Mouse (Mus musculus): ENCODE measurements around the gene Glipr2.
A peak's percentile ranks its signal among the peaks of the same experiment; 100 is the strongest.

Gene Glipr2

DNA sequence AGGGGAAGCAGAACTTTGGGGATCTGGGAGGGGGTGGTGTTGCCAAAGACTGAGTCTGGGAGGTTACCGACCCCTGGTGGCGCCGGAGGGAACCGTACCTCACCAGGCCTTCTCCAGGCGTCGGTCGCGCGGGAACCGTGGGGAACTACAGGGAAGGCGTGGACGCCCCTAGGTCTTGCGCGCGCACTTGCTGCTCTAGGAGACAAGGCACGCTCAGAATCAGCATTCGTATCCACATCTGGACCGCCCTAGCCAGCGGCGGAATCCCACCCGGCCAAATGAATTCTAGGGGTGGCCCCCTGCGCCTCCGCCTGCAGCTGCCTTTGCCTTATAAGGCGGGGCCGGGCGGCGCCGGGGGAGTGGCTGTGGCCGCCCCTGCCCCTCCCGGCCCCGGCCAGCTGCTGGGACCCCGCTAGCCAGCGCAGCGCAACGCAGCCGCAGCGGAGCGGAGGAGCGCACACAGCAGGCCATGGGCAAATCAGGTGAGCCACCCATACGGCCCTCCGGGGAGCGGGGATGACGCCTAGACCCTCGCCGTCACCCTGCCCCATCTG lies at the start of gene Glipr2:
Gene Glipr2, plus strand, starts transcription at position 110 of the 554 bp plus-strand sequence.
- peak; percentile 78 for DNase-seq (ENCODE audit: low spot score)

DNA sequence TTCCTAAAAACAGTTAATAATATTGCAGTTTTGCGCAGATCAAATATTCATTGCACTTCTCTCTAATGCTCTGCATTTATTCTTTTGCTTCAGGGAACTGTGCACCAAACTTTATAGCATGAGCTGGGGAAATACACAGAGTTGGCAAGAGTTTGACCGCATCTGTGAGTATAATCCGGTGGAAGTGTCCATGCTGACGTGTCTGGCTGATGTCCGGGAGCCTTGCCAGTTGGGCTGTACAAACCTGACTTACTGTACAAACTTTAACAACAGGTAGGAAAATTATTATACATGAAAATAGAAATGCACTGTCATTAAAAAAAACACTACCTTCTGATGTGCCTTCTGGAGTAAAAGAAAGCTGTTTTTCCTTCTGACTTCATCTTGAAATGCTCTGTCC lies 39.0 kb upstream of the Glipr2 start:
- DNase-seq (ENCODE audit: low spot score): no peak

DNA sequence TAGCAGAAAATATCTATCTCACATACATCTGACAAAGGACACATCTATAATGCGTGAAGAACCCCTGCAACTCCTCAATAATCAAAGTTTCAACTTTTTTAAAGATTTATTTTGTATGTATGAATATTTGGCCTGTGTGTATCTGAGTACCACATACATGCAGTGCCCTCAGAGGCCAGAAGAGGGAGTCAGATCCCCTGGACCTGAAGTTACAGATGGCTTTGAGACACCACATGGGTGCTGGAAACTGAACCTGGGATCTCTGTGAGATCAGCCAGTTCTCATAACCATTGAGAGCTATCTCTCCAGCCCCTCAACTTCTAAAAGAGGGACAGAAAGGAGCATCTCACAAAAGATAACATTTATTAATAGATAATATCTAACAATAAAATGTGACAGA lies 36.6 kb upstream of the Glipr2 start:
- no peak for DNase-seq (ENCODE audit: low spot score)

DNA sequence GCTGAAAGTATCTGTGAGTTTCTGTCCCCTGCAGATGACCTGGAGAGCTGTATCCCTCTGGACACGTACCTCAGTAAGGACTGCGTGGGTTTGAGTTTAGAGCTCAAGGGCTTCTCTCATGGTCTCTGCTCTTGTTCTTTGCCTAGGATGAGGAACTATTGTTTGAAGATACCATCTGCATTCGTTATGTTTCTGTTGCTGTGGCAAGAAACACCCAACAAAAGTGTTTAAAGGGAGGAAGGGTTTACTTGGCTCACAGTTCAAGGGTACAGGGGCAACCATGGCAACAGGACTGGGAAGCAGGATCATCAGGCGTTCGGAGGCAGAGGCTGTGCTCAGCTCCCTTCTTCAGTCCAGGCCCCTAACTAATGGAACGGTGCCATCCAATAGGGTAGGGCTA lies 32.1 kb upstream of the Glipr2 start:
- no peak for DNase-seq (ENCODE audit: low spot score)

DNA sequence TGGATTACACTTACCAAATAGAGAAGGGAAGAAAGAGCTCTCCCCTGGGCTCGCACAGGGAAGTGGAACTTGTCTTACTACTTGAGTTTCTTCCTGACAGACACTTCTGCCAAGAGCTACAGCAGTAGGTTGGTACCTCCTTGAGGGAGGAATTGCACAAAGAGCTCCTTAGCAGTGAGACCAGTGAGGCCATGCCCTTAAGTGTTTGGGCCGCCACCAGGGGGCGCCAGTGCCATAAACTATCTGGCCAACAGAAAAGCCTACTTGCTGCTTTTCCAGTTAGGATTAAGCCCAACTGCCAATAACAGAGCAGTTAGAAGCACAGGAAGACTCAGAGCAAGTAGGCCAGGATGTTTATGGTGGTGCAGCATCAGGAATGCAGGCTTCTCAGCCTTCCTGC lies 31.4 kb upstream of the Glipr2 start:
- DNase-seq (ENCODE audit: low spot score): peak; percentile 84

DNA sequence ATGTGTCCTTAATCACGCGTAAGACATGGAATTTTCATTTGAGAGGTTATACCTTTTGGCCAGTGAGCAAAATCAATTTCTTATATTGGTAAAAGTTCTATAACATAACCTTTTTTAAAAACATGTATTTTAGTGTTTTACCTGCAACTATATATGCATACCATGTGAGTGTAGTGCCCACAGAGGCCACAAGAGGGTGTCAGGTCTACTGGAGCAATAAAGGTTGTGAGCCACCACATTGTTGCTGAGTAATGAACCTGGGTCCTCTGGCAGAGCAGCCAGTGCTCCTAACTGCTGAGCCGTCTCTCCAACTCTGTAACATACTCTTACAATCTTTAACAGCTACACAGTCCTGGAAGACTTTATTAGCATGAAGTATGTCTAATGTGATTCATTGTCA lies 29.4 kb upstream of the Glipr2 start:
- no peak for DNase-seq (ENCODE audit: low spot score)

DNA sequence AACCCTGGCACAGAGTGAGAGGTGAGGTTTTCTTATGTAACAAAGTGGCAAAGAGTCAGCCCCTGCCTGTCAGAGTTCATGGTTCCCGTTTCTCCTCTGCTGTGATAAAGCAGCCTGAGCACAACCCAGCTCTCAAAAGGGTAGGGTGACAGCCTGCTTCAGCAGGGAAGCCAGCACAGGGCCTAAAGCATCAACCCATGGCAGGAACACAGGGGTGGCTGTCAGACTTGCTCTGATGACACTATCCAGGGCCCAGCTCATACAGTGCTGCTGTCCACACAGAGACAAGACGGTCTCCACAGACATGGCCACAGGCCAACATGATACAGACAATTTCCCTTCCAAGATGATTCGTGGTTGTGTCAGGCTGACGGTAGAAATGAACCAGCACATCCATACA lies 25.3 kb upstream of the Glipr2 start:
- no peak for DNase-seq (ENCODE audit: low spot score)

DNA sequence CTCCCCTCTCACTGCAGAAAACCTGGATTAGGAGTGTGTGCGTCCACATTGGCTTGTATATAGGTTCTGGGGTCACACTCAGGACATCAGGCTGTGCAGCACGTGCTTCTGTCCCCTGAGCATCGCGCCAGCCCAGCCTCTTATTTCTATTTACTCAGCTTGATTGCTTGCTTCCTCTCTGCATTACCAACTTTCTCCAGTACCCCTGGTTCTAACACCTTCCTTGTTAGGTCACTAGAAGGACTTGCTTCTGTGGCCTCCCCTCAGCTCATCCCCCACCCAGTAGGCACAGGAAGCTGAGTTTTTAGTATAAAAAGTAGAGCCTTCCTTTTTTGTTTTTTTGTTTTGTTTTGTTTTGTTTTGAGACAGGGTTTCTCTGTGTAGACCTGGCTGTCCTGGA lies 21.0 kb upstream of the Glipr2 start:
- DNase-seq (ENCODE audit: low spot score): no peak

DNA sequence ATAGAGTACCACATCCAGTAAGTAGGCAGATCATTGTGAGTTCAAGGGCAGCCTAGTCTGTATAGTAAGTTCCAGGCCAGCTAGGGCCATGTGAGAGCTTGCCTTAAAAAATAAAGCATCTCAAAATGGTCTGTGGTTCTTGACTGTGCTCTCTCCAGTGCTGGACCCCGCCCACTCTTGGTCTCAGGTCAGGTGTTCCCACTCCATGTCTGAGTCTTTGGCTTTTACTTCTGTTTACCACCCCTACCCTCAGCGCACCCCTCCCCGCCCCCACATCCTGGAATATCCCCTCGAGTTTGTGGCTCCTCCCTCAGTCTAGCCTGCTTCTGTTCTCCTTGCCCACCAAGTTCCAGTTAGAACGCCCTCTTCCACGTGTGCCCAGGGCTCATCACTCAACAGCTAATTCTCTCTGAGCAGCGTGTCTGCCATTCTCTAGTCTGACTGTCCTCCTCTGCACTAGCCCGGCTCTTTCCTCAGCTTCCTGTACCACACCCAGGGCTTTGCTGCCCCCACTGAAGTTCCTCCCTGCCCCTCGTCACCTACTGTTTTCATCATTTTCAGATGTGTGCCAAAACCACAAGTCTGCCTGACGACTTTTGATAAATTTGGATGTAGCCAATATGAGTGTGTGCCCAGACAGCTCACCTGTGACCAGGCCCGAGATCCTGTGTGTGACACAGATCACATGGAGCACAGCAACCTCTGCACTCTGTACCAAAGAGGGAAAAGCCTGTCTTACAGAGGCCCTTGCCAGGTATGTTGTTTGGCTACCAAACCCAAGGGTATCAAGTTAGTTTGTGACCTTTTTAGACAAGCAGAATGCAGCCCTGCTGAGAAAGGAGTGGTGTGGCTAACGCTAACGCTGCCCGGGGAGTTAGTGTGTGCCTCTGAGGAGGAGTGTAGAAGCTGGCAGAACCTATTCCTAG lies 20.2 kb upstream of the Glipr2 start:
- no peak for DNase-seq (ENCODE audit: low spot score)

DNA sequence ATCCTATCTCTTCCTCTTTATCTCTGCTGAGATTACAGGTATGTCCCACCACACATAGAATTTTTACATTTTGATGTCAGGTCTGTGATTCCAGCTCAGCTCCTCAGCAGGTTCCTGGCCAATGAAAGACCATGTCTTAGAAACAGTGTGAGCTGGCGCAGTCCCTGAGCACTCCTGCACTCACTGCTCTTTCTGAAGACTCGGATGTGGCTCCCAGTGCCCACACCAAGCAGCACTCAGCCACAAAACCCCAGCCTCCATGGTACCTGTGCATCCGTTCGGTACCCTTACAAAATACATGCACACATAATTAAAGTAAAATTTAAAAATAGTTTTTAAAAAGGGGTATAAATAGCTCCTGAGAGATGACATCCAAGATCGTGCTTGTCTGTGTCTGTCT lies 15.9 kb upstream of the Glipr2 start:
- DNase-seq (ENCODE audit: low spot score): no peak

DNA sequence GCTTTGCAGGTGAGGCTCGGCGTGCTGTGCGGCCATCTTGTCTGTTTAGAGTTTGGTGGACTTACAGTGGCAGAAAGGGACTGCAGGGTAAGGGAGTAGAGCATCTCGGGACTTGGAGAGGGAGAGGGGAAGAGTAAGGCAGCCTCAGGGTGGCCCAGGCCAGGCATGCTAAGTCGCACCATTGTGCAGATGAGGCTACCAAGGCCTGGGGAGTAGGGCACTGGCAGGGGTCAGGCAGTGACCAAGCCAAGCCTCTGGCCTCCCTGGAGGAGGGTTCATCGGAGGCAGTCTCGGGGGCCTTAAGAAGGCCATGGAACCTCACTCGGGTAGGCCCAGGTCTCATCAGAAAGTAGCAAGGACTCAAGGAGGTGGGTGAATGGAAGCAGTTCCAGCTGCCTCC lies 14.8 kb upstream of the Glipr2 start:
- DNase-seq (ENCODE audit: low spot score): no peak

DNA sequence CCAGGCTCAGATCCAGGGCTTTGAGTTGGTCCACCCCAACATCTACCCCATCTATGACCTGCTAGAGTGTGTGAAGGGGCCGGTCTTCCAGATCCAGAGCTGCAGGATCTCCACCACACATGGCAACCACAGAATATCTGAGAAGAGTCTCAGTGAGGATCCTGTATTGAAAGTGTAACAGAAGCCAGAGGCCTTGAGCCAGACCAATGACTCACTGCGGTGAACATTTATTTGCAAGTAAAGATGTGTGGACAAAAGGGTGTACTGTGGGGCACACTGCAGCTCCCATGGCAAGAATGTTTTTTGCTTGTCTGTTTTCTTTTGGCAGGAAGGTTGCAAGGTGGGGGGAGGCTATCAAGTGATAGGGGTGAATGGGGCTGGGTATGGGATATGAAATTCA lies 9.6 kb upstream of the Glipr2 start:
- no peak for DNase-seq (ENCODE audit: low spot score)

DNA sequence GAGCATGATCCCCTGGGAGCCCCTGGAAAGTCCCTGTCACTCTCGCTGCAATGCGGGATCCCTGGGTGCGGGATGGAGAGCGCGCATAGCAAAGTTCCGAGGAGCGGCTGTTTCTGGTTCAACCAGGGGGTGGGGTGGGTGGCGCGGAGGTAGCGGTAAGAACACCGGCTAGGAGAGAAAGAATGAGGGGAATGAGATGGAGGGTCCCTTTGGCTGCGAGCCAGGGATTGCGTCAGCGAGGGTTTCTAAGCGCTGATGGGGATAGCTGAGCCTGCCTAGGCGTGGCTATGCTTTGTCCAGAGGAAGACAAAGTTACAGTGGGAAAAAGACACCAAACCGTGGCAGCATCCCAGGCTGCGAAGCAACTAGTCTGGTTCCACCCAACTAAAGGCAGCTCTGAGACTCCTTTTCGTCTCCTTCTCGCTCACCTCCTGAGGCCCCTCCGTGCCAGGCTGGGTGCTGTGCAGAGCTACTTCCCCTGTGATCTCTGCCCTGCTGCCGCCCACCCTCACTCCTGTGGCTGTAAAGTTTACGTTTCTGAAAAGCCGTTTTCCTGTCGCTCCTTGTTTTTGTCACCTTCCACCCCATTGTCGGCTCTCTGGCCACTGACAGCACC lies 753 bp downstream of the Glipr2 start:
- peak; percentile 37 for DNase-seq (ENCODE audit: low spot score)

DNA sequence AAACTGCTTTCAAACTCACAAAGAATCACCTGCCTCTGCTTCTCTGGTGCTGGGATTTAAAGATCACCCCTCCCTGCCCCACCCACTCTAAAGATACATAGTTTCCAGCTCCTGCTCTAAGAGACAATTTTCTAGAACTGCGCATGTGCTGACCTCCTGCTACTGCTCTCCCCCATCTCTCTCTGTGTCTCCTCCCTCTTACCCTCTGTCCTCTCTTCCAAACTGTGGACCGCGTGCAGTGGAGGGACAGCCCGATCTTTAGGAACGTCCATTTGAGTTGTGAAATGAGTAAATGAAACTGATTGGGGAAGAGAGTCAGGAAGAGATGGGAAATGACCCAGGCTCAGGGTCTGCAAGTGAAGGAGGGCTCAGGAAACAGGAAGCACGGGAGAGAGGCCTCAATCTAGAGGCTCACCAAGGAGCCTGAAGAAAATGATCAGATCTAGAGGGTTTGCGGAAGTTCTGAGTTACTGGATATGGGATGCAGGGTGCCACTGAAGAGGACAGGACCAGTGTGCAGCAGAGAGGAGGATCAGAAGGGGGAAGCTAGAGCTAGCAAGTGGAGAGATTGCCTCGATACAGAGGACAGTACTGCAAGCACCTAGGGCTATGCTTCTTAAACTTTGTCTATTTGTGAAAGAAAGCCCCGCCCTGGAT lies 2.5 kb downstream of the Glipr2 start:
- DNase-seq (ENCODE audit: low spot score): no peak

DNA sequence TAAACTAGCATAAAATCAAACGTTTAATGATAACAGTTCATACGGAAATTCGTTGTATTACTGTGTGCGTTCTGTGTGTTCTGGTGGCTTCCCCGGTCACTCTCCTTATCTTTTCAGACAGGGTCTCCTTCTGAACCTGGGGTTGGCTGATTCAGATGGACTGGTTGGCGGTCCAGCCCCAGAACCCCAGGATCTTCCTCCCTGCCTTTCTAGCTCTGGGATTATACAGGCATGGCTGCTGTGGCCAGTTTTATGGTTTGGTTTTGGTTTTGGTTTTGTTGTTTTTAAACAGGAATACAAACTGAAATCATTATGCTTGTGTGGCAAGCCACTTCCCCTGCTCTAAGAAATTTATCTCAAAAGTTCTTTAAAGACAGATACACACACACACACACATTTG lies 3.0 kb downstream of the Glipr2 start:
- no peak for DNase-seq (ENCODE audit: low spot score)

DNA sequence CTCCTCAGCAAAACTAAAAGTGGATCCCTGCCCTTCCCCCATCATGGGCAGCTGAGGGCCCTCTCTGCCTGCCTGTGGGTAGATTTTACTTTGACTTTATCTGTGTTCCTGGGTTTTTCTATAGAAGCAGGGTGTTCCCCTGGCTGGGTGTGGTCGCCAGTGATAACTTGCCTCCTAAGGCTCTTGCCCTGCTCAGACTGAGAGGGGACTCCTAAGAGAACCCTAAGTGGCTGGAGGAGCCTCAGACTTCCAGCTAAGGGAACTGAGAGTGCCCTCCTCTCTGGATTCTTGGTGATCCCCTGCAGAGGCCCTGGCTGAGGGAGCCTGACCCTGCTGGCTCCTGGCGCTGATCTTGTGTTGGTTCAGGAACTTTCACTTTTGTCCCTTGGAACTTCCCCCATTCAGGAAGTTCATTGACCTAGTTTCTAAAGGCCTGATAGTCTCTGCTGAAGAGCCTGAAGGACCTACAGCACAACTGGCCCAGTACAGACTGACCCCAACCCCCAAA lies 7.2 kb downstream of the Glipr2 start:
- no peak for DNase-seq (ENCODE audit: low spot score)

DNA sequence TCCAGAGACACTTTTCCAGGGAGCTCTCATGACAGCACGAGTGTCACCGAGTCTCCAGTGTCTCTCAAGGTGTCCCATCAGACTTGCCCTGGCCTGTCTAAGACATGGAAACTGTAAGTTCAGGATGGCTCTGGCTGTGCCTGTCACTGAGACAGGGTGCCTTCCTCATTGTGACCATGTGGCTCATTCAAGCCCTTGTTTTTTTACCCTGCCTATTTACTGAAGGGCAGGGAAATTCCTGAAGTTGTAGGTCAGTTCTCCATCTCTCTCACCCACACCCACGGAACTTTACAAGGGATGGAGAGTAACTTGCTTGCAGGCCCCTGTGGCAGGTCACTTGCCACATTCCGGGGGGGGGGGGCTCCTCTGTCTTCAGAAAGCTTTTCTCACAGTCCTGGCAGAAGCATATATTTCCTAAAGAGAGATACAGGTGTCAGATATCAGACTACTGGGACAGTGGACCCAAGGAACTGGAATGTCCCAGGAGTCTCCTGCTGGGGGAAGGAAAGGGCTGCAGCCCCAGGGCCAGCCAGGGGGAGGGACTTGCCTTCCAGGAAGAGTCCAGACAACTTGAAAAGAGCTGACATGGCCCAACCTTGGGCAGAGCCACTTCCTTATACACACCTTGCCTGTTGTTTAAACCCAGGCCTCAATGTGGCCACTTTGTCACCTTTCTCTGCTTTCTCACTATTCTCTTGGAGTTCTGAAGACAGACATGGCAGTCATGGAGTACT lies 7.9 kb downstream of the Glipr2 start:
- no peak for DNase-seq (ENCODE audit: low spot score)

DNA sequence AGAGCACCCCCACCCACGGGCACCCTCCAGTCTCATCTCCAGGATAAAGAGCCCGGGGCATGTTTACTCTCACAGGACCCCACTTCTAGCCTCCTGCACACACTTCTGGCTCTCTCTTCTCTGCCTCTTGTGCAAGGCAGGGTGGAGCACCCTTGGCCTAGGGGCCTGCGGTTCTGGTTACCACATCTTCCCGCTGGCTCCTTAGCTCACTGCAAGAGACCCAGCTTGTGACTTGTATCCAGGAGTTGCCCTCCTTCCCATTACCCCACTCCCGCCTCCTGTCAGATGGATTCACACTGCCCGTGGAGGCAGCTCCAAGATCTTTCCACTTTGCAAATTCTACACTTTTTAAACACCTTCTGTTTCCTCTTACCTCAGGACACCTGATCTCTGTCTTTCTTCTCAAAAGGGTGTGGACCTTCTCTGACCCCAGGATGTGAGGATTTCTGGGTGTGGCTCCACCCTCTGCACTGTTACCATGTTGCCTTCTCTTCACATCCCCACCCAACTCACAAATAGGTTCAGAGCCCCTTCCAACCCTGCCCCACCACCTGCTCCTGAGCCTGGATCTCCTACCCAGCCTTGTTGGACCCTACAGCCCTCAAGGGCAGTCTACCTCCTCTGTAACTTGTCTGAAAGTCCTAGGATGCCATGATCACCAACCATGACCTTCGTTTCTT lies 8.8 kb downstream of the Glipr2 start:
- DNase-seq (ENCODE audit: low spot score): no peak

DNA sequence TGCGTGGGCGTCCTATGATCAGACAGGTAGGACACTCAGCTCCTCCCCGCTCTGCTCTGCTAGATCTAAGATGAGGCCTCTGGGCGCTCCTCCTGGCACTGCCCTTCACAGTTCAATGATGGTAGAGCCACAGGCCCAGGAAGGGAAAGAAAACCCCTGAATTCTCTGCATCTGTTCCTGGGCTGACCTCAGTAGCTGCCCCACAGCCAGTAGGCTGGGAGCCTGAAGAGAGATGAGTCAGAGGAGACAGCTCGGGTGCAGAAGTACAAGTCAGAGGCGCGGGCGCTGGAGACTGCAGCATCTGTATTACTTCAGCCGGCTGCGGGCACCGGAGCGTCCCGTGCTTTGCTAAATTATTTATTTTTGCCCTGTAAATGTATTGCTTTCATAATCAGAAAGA lies 11.4 kb downstream of the Glipr2 start:
- peak; percentile 66 for DNase-seq (ENCODE audit: low spot score)

DNA sequence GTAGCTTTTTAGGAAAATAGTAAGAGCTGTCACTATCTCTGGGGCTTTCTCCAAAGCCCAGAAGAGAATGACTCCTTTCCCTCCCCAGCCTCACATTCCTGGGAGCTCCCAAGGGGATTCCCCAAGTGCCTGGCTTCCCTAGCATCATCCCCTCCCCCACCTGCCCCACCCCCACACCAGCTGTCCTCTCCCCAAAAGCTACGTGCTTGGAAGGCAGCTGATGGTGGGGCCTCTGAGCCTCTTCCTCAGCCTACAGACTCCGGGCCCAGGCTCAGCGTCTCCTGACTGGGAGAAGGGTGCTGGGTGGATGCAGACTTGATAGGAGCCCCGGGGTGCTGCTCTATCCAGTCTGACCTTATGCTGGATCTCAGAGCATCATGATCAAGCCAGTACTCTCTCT lies 12.2 kb downstream of the Glipr2 start:
- DNase-seq (ENCODE audit: low spot score): no peak
